Mouse (Mus musculus): ENCODE data around the gene Msantd1. TPM values are rescaled to one million over a fixed set of nuclear protein-coding genes. Genes with fewer than 3 reads are reported as not detected.
"Not testable (repeated sequence)": the region's sequence is repeated elsewhere in the genome, so short reads cannot be mapped to it uniquely, and the experiment has no call there.

Gene Msantd1
- 1.1 and 1.8 TPM in 2 replicates for polyA plus RNA-seq (2012; rRNA removed)

DNA sequence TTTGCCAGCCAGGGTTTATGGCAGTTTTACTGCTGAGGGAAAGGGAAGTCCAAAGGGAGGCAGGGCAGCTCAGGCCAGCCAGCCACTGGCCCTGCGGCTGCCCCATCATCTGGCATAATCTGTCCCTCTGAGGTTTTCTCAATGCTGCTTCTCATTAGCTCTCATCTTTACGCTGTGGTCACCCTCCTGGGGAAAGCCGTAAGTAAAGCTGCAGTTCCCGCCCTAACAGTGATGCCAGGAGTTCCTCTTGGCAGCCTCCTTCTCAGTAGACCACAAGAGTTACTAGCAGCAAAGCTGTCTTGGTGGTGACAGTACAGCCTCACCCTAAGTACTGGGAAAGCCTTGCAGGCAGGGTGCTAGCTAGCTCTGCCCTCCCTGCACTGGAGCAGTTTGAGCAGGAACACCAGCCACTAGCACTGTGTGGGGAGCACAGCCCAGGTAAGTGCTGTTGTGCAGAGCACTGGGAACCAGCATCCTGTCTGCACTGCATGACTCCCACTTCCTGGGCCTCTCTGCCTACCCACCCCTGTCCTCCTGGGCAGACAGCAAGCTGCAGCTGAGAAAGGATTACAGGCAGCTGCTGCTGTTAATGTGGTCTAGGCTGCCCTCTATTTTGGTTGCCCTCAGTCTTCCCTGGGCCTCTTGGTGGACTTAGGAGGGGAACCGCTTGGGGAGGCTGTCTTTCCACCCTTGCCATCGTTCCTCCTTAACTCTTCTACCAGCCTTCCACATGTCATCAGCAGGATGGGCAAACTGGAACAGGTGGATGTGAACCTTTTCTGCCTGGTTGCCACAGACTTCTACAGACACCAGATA, at the start of gene Msantd1:
Gene Msantd1 (plus strand): TSS at position 103 of the 816 bp plus-strand sequence.
- Histone ChIP-seq H3K4me3 (ENCODE audit: insufficient read depth, low read depth, low read length) (no peak within 1 kb of the TSS), H3K36me3 (ENCODE audit: control insufficient read depth, insufficient read depth, low read length) (peaks cover 1% of the 10 kb centered on the region; the same call in 1 of the 2 replicates), H3K4me1 (ENCODE audit: control insufficient read depth, insufficient read depth, low read length) (no peaks in the 10 kb centered on the region), H3K27me3 (replicated peaks; ENCODE audit: control insufficient read depth, insufficient read depth, low read length) (no peaks in the 10 kb centered on the region), H3K27ac (ENCODE audit: insufficient read depth, low read depth, low read length) (peak within 1 kb of the TSS; percentile 61; the same call in 1 of the 2 replicates)
- no peak for DNase-seq
- WGBS, result 84% methylated on average over 6 of the region's 6 CpGs
- TF ChIP-seq CTCF (conservative IDR thresholded peaks at IDR 0.05; ENCODE audit: insufficient read depth, insufficient read length, low read depth, low read length) (no peak), POLR2A (IDR thresholded peaks at IDR 0.05; ENCODE audit: low read depth, low read length) (no peak)

- Histone ChIP-seq H3K27ac (ENCODE audit: insufficient read depth, low read depth, low read length) (no peak overlapping the region), H3K27me3 (replicated peaks; ENCODE audit: control insufficient read depth, insufficient read depth, low read length) (no peaks in the 10 kb centered on the region), H3K4me1 (ENCODE audit: control insufficient read depth, insufficient read depth, low read length) (no peaks in the 10 kb centered on the region), H3K4me3 (ENCODE audit: insufficient read depth, low read depth, low read length) (no peak overlapping the region), H3K36me3 (ENCODE audit: control insufficient read depth, insufficient read depth, low read length) (peaks cover 14% of the 10 kb centered on the region)
- TF ChIP-seq CTCF (conservative IDR thresholded peaks at IDR 0.05; ENCODE audit: insufficient read depth, insufficient read length, low read depth, low read length), result no peak
- no peak for TF ChIP-seq POLR2A (IDR thresholded peaks at IDR 0.05; ENCODE audit: low read depth, low read length)
- DNase-seq, result no peak
- 91% methylated on average over 5 of the region's 5 CpGs for WGBS
Observed at GRCm38 (mm10) chr5:34865367-34865766, 42.4 kb upstream of the Msantd1 start.

GRCm38 (mm10) chr5:34880307-34880706, 27.5 kb upstream of the Msantd1 start:
- H3K36me3 ChIP-seq (ENCODE audit: control insufficient read depth, insufficient read depth, low read length); H3K27me3 ChIP-seq (replicated peaks; ENCODE audit: control insufficient read depth, insufficient read depth, low read length); DNase-seq; H3K27ac ChIP-seq (ENCODE audit: insufficient read depth, low read depth, low read length); H3K4me1 ChIP-seq (ENCODE audit: control insufficient read depth, insufficient read depth, low read length); H3K4me3 ChIP-seq (ENCODE audit: insufficient read depth, low read depth, low read length): not testable (repeated sequence)
- 95% methylated on average over 3 of the region's 3 CpGs for WGBS

DNA sequence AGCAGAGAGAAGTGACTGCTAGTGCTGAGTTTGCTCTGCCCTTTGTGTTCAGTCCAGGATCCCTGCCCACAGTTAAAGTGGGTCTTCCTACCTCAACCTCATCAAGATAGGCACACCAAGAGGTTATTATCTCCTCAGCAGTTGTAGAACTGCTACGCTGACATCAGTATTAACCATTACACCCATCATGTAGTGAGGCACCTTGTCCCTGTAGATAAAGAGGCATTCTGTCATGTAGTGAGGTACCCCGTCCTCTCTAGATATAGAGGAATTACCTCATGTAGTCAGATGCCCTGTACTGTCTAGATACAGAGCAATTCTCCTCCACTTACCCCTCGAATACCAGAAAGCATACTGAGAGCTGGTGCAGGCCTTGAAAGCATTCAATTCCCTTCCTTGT, 26.8 kb upstream of the Msantd1 start:
- DNase-seq, result no peak
- Histone ChIP-seq H3K36me3 (ENCODE audit: control insufficient read depth, insufficient read depth, low read length) (peaks cover 5% of the 10 kb centered on the region), H3K27me3 (replicated peaks; ENCODE audit: control insufficient read depth, insufficient read depth, low read length) (no peaks in the 10 kb centered on the region), H3K27ac (ENCODE audit: insufficient read depth, low read depth, low read length) (no peak overlapping the region), H3K4me3 (ENCODE audit: insufficient read depth, low read depth, low read length) (no peak overlapping the region), H3K4me1 (ENCODE audit: control insufficient read depth, insufficient read depth, low read length) (no peaks in the 10 kb centered on the region)
- TF ChIP-seq CTCF (conservative IDR thresholded peaks at IDR 0.05; ENCODE audit: insufficient read depth, insufficient read length, low read depth, low read length) (no peak), POLR2A (IDR thresholded peaks at IDR 0.05; ENCODE audit: low read depth, low read length) (no peak)
- 97% methylated on average over 3 of the region's 3 CpGs for WGBS

GRCm38 (mm10) chr5:34885250-34885649, 22.6 kb upstream of the Msantd1 start:
- Histone ChIP-seq H3K27ac (ENCODE audit: insufficient read depth, low read depth, low read length) (no peak overlapping the region), H3K36me3 (ENCODE audit: control insufficient read depth, insufficient read depth, low read length) (peaks cover 2% of the 10 kb centered on the region), H3K27me3 (replicated peaks; ENCODE audit: control insufficient read depth, insufficient read depth, low read length) (no peaks in the 10 kb centered on the region), H3K4me3 (ENCODE audit: insufficient read depth, low read depth, low read length) (no peak overlapping the region), H3K4me1 (ENCODE audit: control insufficient read depth, insufficient read depth, low read length) (no peaks in the 10 kb centered on the region)
- DNase-seq, result no peak
- TF ChIP-seq POLR2A (IDR thresholded peaks at IDR 0.05; ENCODE audit: low read depth, low read length) (no peak), CTCF (conservative IDR thresholded peaks at IDR 0.05; ENCODE audit: insufficient read depth, insufficient read length, low read depth, low read length) (no peak; the same call in 1 of the 2 replicates)
- 96% methylated on average over 3 of the region's 3 CpGs for WGBS

GRCm38 (mm10) chr5:34889252-34889651, 18.6 kb upstream of the Msantd1 start:
- TF ChIP-seq CTCF (conservative IDR thresholded peaks at IDR 0.05; ENCODE audit: insufficient read depth, insufficient read length, low read depth, low read length) (no peak), POLR2A (IDR thresholded peaks at IDR 0.05; ENCODE audit: low read depth, low read length) (no peak)
- Histone ChIP-seq H3K27ac (ENCODE audit: insufficient read depth, low read depth, low read length) (no peak overlapping the region), H3K4me3 (ENCODE audit: insufficient read depth, low read depth, low read length) (no peak overlapping the region), H3K4me1 (ENCODE audit: control insufficient read depth, insufficient read depth, low read length) (no peaks in the 10 kb centered on the region), H3K27me3 (replicated peaks; ENCODE audit: control insufficient read depth, insufficient read depth, low read length) (no peaks in the 10 kb centered on the region), H3K36me3 (ENCODE audit: control insufficient read depth, insufficient read depth, low read length) (no peaks in the 10 kb centered on the region; the same call in none of the 2 replicates)
- WGBS, result 86% methylated on average over 4 of the region's 4 CpGs
- DNase-seq, result no peak

GRCm38 (mm10) chr5:34896697-34897453, 10.9 kb upstream of the Msantd1 start:
- H3K27me3 ChIP-seq (replicated peaks; ENCODE audit: control insufficient read depth, insufficient read depth, low read length), result no peaks in the 10 kb centered on the region
- no peak for TF ChIP-seq CTCF (conservative IDR thresholded peaks at IDR 0.05; ENCODE audit: insufficient read depth, insufficient read length, low read depth, low read length)
- no peak for TF ChIP-seq POLR2A (IDR thresholded peaks at IDR 0.05; ENCODE audit: low read depth, low read length)
- 88% methylated on average over 3 of the region's 3 CpGs for WGBS
- DNase-seq, result no peak
- H3K36me3 ChIP-seq (ENCODE audit: control insufficient read depth, insufficient read depth, low read length), result peaks cover 2% of the 10 kb centered on the region
- H3K4me3 ChIP-seq (ENCODE audit: insufficient read depth, low read depth, low read length), result no peak overlapping the region
- no peaks in the 10 kb centered on the region for H3K4me1 ChIP-seq (ENCODE audit: control insufficient read depth, insufficient read depth, low read length)
- H3K27ac ChIP-seq (ENCODE audit: insufficient read depth, low read depth, low read length), result no peak overlapping the region

All from kidney, adult 2 months (tissue).